Mouse (Mus musculus) ES-E14 (cell line): Measurements from ENCODE around the gene Dnajc9. TPM values are rescaled to one million over a fixed set of nuclear protein-coding genes. Genes with fewer than 3 reads are reported as not detected.
A peak's percentile ranks its signal among the peaks of the same experiment; 100 is the strongest.

ENCODE experiments used
- DNase-seq: peaks from one replicate; pipeline ENCODE4 v3.0.0-alpha.2; 2013; ENCODE audit warnings: low read depth, low spot score
- H3K27ac ChIP-seq: 2 replicates; pipeline ENCODE4 v1.5.1; 2012; ENCODE audit warnings: low read depth, mild to moderate bottlenecking, low read length, moderate library complexity, mixed read lengths; ENCODE audit not compliant: poor library complexity, insufficient read depth, severe bottlenecking
- H3K36me3 ChIP-seq: 2 replicates; pipeline ENCODE4 v1.6.1; 2012; ENCODE audit warnings: mild to moderate bottlenecking, low read length, moderate library complexity, mixed read lengths; ENCODE audit not compliant: control insufficient read depth, poor library complexity, insufficient read depth, severe bottlenecking
- H3K4me1 ChIP-seq, 2 experiments: fragments of 150-350 bp in 1 of 2; sonication (generic) in 1 of 2; 2 replicates each; pipeline ENCODE4 v1.6.1; 2012; ENCODE audit warnings: low read length in 2 of 2, mild to moderate bottlenecking in 1 of 2, mixed read lengths in 1 of 2; ENCODE audit not compliant: control insufficient read depth in 2 of 2, insufficient read depth in 2 of 2, poor library complexity in 1 of 2
- H3K4me3 ChIP-seq, 2 experiments: fragments of 150-350 bp in 1 of 2; sonication (generic) in 1 of 2; 2 replicates each; pipeline ENCODE4 v1.5.1; 2012; ENCODE audit warnings: low read length in 2 of 2, low read depth in 1 of 2, mild to moderate bottlenecking in 1 of 2, mixed read lengths in 1 of 2; ENCODE audit not compliant: insufficient read depth in 1 of 2, poor library complexity in 1 of 2, severe bottlenecking in 1 of 2
- H3K9ac ChIP-seq: 2 replicates; pipeline ENCODE4 v1.6.1; 2012; ENCODE audit warnings: low read depth, mild to moderate bottlenecking, low read length, mixed read lengths; ENCODE audit not compliant: poor library complexity, insufficient read depth, severe bottlenecking
- H3K9me3 ChIP-seq: fragments of 150-350 bp; sonication (generic); 2 replicates; pipeline ENCODE4 v1.6.1; 2012; ENCODE audit warnings: low read depth, mild to moderate bottlenecking, low read length; ENCODE audit not compliant: control insufficient read depth, insufficient read depth
- CHD2 ChIP-seq: IDR thresholded peaks from 2 replicates; pipeline ENCODE4 v1.6.1; 2014; ENCODE audit warnings: mild to moderate bottlenecking, low read depth, low read length, inconsistent platforms
- HCFC1 ChIP-seq: IDR thresholded peaks from 2 replicates; pipeline ENCODE4 v1.6.1; 2012; ENCODE audit warnings: low read length, inconsistent platforms, borderline replicate concordance; ENCODE audit not compliant: insufficient read depth
- MAFK ChIP-seq: IDR thresholded peaks from 2 replicates; pipeline ENCODE4 v1.6.1; 2014; ENCODE audit warnings: mild to moderate bottlenecking, low read depth, low read length, inconsistent platforms; ENCODE audit not compliant: insufficient read depth
- ZC3H11A ChIP-seq: IDR thresholded peaks from 2 replicates; pipeline ENCODE4 v1.6.1; 2012; ENCODE audit warnings: low read depth, mild to moderate bottlenecking, inconsistent platforms, low read length, borderline replicate concordance
- ZNF384 ChIP-seq: IDR thresholded peaks from 2 replicates; pipeline ENCODE4 v1.6.1; 2012; ENCODE audit warnings: low read depth, low read length, inconsistent platforms
- in situ Hi-C, 2 experiments: fragments of 600-800 bp; cut with MboI; formaldehyde crosslinking; loops; one replicate each; pipeline ENCODE4 v1.15.1; 2025; ENCODE audit warnings: low sequenced_read_pairs in 2 of 2, inconsistent platforms in 1 of 2; ENCODE audit not compliant: unreplicated experiment in 2 of 2
- total RNA-seq: library from RNA; depleted of rRNA; stranded (reverse); fragments of 300-350 nt; gene quantifications from 2 replicates; pipeline ENCODE4 v1.2.3, GENCODE M21; 2012

Gene Dnajc9
- total RNA-seq, 1 experiment: 72.4 TPM

GRCm38 (mm10) chr14:20389446-20390079, 853 bp upstream of the Dnajc9 start:
- no peaks in the 10 kb centered on the region for H3K9me3 ChIP-seq
- in situ Hi-C loops: loop anchor here in 1 of 2 experiments (25.0 kb wide), 1 partner anchor 98 kb away; the partner anchor contains the start of genes Anxa7 and Mss51
- DNase-seq: no peak
- H3K4me3 ChIP-seq: peak overlapping the region; percentile 78 to 98; a peak in 2 of 4 replicates
- no peak overlapping the region; the same call in 1 of the 2 replicates for H3K9ac ChIP-seq
- no peak overlapping the region for H3K27ac ChIP-seq
- H3K4me1 ChIP-seq: peaks cover 0 to 5% of the 10 kb centered on the region in 2 experiments; a peak in 2 of 4 replicates
- TF ChIP-seq ZC3H11A (no peak), ZNF384 (no peak), CHD2 (no peak), HCFC1 (no peak), MAFK (no peak)
- peaks cover 19% of the 10 kb centered on the region for H3K36me3 ChIP-seq

GRCm38 (mm10) chr14:20379753-20380430, 8.8 kb downstream of the Dnajc9 start:
- in situ Hi-C loops: loop anchor here in 1 of 2 experiments (25.0 kb wide), 1 partner anchor 107 kb away; the partner anchor contains the start of genes Anxa7 and Mss51
- TF ChIP-seq ZC3H11A (no peak), HCFC1 (no peak), ZNF384 (no peak), MAFK (no peak), CHD2 (no peak)
- no peak overlapping the region for H3K4me3 ChIP-seq
- no peak for DNase-seq
- no peaks in the 10 kb centered on the region for H3K9me3 ChIP-seq
- H3K36me3 ChIP-seq: peaks cover 5% of the 10 kb centered on the region; the same call in 1 of the 2 replicates
- H3K9ac ChIP-seq: no peak overlapping the region
- 0 out of 4 replicates have a peak, but pooled peaks cover 0 to 2% of the 10 kb centered on the region in 2 experiments for H3K4me1 ChIP-seq
- H3K27ac ChIP-seq: no peak overlapping the region

- H3K4me1 ChIP-seq: 0 out of 4 replicates have a peak, but pooled peaks cover 0 to 2% of the 10 kb centered on the region in 2 experiments
- in situ Hi-C loops: loop anchor here in 1 of 2 experiments (25.0 kb wide), 1 partner anchor 108 kb away; the partner anchor contains the start of genes Anxa7 and Mss51
- no peak for DNase-seq
- no peaks in the 10 kb centered on the region for H3K9me3 ChIP-seq
- peaks cover 5% of the 10 kb centered on the region; the same call in 1 of the 2 replicates for H3K36me3 ChIP-seq
- H3K4me3 ChIP-seq: no peak overlapping the region
- no peak overlapping the region for H3K27ac ChIP-seq
- TF ChIP-seq HCFC1: no peak
- no peak for TF ChIP-seq ZNF384
- TF ChIP-seq ZC3H11A: no peak
- no peak for TF ChIP-seq MAFK
- TF ChIP-seq CHD2: no peak
- no peak overlapping the region for H3K9ac ChIP-seq
These were observed 9.5 kb downstream of the Dnajc9 start for GRCm38 (mm10) chr14:20379087-20379640.

GRCm38 (mm10) chr14:20378313-20379061, 10.2 kb downstream of the Dnajc9 start:
- Histone ChIP-seq H3K27ac (no peak overlapping the region), H3K9me3 (no peaks in the 10 kb centered on the region), H3K4me3 (peak overlapping the region in 1 of 2 experiments; percentile 13; a peak in 1 of 4 replicates), H3K36me3 (peaks cover 3% of the 10 kb centered on the region; the same call in 1 of the 2 replicates), H3K4me1 (0 out of 4 replicates have a peak, but pooled peaks cover 0 to 2% of the 10 kb centered on the region in 2 experiments), H3K9ac (no peak overlapping the region)
- no peak for TF ChIP-seq HCFC1
- no peak for TF ChIP-seq ZNF384
- TF ChIP-seq ZC3H11A: no peak
- no peak for TF ChIP-seq CHD2
- no peak for TF ChIP-seq MAFK
- in situ Hi-C loops: loop anchor here in 1 of 2 experiments (25.0 kb wide), 1 partner anchor 109 kb away; the partner anchor contains the start of genes Anxa7 and Mss51
- DNase-seq: no peak
